Mouse (Mus musculus) layer of hippocampus, adult 2 months (tissue): ENCODE measurements around the gene Olfr218. TPM values are rescaled to one million over a fixed set of nuclear protein-coding genes. Genes with fewer than 3 reads are reported as not detected.
"Not testable (repeated sequence)": the region's sequence is repeated elsewhere in the genome, so short reads cannot be mapped to it uniquely, and the experiment has no call there.

Experiments
- DNase-seq, 2 experiments: peaks; one replicate each; pipeline ENCODE4 v3.0.0; 2022; ENCODE audit warnings: low spot score in 2 of 2
- H3K27ac ChIP-seq: fragments of 200-600 bp; 2 replicates; pipeline ENCODE4 v1.8.1; 2022
- H3K4me3 ChIP-seq: fragments of 200-600 bp; 2 replicates; pipeline ENCODE4 v1.8.1; 2022; ENCODE audit warnings: mild to moderate bottlenecking
- CTCF ChIP-seq: fragments of 200-600 bp; conservative IDR thresholded peaks from 2 replicates; pipeline ENCODE4 v1.8.1; 2022; ENCODE audit warnings: antibody characterized with exemption, mild to moderate bottlenecking, moderate library complexity
- long read RNA-seq, 2 experiments: library from polyadenylated mRNA; stranded (forward); transcript quantifications; one replicate each; pipeline ENCODE4 v2.0.0; 2021; ENCODE audit warnings: borderline mapping rate in 2 of 2
- total RNA-seq, 2 experiments: library from RNA; stranded (reverse); gene quantifications; 2 replicates each; pipeline ENCODE4 v1.2.3; 2021

Gene Olfr218
- not detected for total RNA-seq
- long read RNA-seq, experiment 1, result 0 reads
- long read RNA-seq, experiment 2, result 0 reads

DNA sequence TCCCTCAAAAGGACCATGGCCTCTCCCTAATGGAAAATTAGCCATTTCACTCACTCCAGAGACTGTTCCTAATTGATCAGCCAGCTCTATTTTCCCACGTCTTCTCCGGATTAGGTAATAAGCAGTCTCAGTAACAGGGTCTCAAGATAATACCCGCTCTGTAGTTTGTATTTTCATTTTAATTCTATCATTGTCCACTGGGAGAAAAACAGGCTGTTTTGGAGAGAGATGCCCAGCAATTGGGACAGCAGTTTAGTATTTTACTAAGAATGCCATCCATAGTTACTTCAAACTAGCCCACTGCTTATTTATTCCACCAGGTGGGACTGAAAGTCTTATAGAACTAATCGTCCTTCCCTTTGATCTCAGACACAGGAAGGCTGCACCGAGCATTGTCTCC lies at the start of gene Olfr218:
Gene Olfr218 (plus strand): TSS at position 301 of the 400 bp plus-strand sequence.
- TF ChIP-seq CTCF, result no peak
- Histone ChIP-seq H3K4me3 (no peak within 1 kb of the TSS), H3K27ac (no peak within 1 kb of the TSS)
- no peak for DNase-seq

GRCm38 (mm10) chr1:173174154-173174842 lies 23.3 kb upstream of the Olfr218 start:
- no peak overlapping the region for H3K4me3 ChIP-seq
- no peak for TF ChIP-seq CTCF
- H3K27ac ChIP-seq, result no peak overlapping the region
- no peak for DNase-seq

DNA sequence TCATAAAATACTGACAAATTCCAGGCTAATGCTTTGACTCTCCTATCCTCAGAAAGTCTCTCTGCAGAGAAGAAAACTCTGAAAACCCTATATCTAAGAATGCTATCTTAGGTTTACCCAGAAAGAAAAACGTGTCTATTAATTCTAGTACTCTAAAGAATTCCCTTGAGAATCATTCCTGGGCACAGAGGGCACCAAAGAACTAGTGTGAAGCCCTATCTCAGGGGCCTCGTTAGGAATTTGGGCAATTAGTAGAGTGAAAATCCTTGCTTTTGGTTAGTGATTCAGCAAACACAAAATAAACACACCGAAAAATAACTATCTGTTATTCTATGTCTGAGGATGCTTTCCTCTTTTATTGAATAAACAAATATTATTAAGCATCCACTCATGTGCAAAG lies 7.1 kb upstream of the Olfr218 start, which contains the start of gene Olfr1406:
Gene Olfr1406 (minus strand): TSS at position 101 of the 400 bp plus-strand sequence.
- no peak for DNase-seq
- Histone ChIP-seq H3K27ac (no peak within 1 kb of the TSS), H3K4me3 (no peak within 1 kb of the TSS)
- no peak for TF ChIP-seq CTCF

DNA sequence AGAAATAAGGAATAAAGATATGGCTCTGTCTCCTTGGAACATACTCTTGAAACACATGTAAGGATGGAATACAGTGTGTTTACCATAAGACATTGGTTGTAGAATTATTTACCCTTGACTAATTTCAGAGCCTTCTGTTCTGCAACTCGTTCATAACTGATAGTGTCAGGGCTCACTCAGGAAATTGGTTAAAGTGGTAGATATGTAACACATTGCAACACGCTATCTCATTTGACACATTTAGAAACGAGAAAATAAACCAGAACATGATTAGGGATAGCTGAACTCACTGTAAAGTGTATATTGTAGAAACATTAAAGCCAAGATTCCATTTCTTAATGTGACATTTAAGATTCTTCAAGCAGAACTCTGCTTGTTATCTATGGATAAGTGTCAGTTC lies 5.5 kb upstream of the Olfr218 start:
- Histone ChIP-seq H3K4me3 (no peak overlapping the region), H3K27ac (no peak overlapping the region)
- no peak for TF ChIP-seq CTCF
- no peak for DNase-seq

DNA sequence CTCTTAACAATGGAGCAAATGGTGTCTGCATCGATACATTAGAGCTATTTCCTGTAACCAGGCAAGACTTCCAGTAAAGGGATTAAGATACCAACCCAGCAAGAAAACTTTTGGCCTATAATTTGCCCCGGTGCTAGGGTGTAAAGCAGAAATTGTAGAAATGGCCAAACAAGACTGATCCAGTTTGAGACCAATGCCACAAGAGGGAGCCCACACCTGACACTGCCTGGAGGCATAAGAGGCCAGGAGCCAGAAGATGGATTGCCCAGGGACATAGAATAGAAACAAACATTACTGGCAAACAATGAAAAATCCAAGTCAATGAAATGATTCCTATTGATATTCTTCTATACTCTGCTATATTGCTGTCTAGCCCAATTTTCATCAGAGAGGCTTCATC lies 1.2 kb upstream of the Olfr218 start:
- no peak for TF ChIP-seq CTCF
- Histone ChIP-seq H3K4me3 (no peak overlapping the region), H3K27ac (no peak overlapping the region)
- no peak for DNase-seq

- Histone ChIP-seq H3K4me3 (no peak within 1 kb of the TSS), H3K27ac (no peak within 1 kb of the TSS)
- DNase-seq, result no peak
- TF ChIP-seq CTCF, result no peak
Measured at GRCm38 (mm10) chr1:173212092-173212491, 14.5 kb downstream of the Olfr218 start, which contains the start of gene Olfr1404. TSS of gene Olfr1404 (plus strand) at chr1:173212392.

- no peak for TF ChIP-seq CTCF
- H3K27ac ChIP-seq, result no peak overlapping the region
- no peak for DNase-seq
- H3K4me3 ChIP-seq, result no peak overlapping the region
Measured at GRCm38 (mm10) chr1:173216481-173216880, 18.9 kb downstream of the Olfr218 start.

- TF ChIP-seq CTCF, result no peak
- Histone ChIP-seq H3K27ac (no peak within 1 kb of the TSS), H3K4me3 (no peak within 1 kb of the TSS)
- DNase-seq, result no peak
Measured at GRCm38 (mm10) chr1:173227081-173227480, 29.5 kb downstream of the Olfr218 start, which contains the start of gene Fcer1a. TSS of gene Fcer1a (minus strand) at chr1:173227214.

GRCm38 (mm10) chr1:173237004-173237403 lies 39.4 kb downstream of the Olfr218 start:
- not testable (repeated sequence) for H3K27ac ChIP-seq, H3K4me3 ChIP-seq, DNase-seq

GRCm38 (mm10) chr1:173249888-173250287 lies 52.3 kb downstream of the Olfr218 start:
- TF ChIP-seq CTCF, result no peak
- Histone ChIP-seq H3K4me3 (no peak overlapping the region), H3K27ac (no peak overlapping the region)
- DNase-seq, result no peak

Other genes starting within 250 kb of the Olfr218 start
- not detected for gene Olfr16, start 247.4 kb upstream of the Olfr218 start, total RNA-seq
- gene Olfr1408, start 60.4 kb upstream of the Olfr218 start, total RNA-seq, result not detected
- gene Olfr1406, start 7.2 kb upstream of the Olfr218 start, total RNA-seq, result not detected
- gene Olfr1404, start 14.6 kb downstream of the Olfr218 start, total RNA-seq, result not detected
- not detected for gene Fcer1a, start 29.4 kb downstream of the Olfr218 start, total RNA-seq
- gene Olfr418, start 68.2 kb downstream of the Olfr218 start, total RNA-seq, result not detected
- not detected for gene Mptx2, start 80.0 kb downstream of the Olfr218 start, total RNA-seq
- 10 to 100 TPM; 64.5 to 65.9 TPM for gene Ackr1, start 135.9 kb downstream of the Olfr218 start, total RNA-seq
- 1 to 10 TPM; 2.0 to 3.7 TPM for gene Aim2, start 153.1 kb downstream of the Olfr218 start, total RNA-seq
- gene Cadm3, start 169.9 kb downstream of the Olfr218 start, total RNA-seq, result 100 to 1,000 TPM; 394 to 402 TPM